Mouse (Mus musculus) heart, embryonic 11.5 days (tissue): Measurements from ENCODE around the gene Fntb. TPM values are rescaled to one million over a fixed set of nuclear protein-coding genes. Genes with fewer than 3 reads are reported as not detected.

Experiments used
- ATAC-seq: fragments of 200-750 bp; cut with Nextera tagmentation; replicated peaks from 2 replicates; pipeline ENCODE4 v1.8.0; 2017; ENCODE audit warnings: moderate library complexity; ENCODE audit not compliant: insufficient number of reproducible peaks, low FRiP score, low TSS enrichment
- H3K27ac ChIP-seq: fragments of 300-500 bp; sonication (generic); 2 replicates; pipeline ENCODE4 v1.5.1; 2014; ENCODE audit warnings: mild to moderate bottlenecking, low read depth, low read length
- H3K27me3 ChIP-seq: fragments of 300-500 bp; sonication (generic); 2 replicates; pipeline ENCODE4 v1.6.1; 2014; ENCODE audit warnings: mild to moderate bottlenecking, low read length, mixed read lengths; ENCODE audit not compliant: control insufficient read depth, insufficient read depth
- H3K36me3 ChIP-seq: fragments of 300-500 bp; sonication (generic); 2 replicates; pipeline ENCODE4 v1.6.1; 2014; ENCODE audit warnings: mild to moderate bottlenecking, low read length, moderate library complexity, mixed read lengths; ENCODE audit not compliant: control insufficient read depth, insufficient read depth
- H3K4me1 ChIP-seq: fragments of 300-500 bp; sonication (generic); 2 replicates; pipeline ENCODE4 v1.6.1; 2014; ENCODE audit warnings: low read length; ENCODE audit not compliant: control insufficient read depth, insufficient read depth
- H3K4me2 ChIP-seq: fragments of 300-500 bp; sonication (generic); 2 replicates; pipeline ENCODE4 v1.6.1; 2014; ENCODE audit warnings: mild to moderate bottlenecking, moderate library complexity
- H3K4me3 ChIP-seq: fragments of 300-500 bp; sonication (generic); 2 replicates; pipeline ENCODE4 v1.5.1; 2014; ENCODE audit warnings: low read depth, low read length
- H3K9ac ChIP-seq: fragments of 300-500 bp; sonication (generic); 2 replicates; pipeline ENCODE4 v1.6.1; 2014; ENCODE audit warnings: mild to moderate bottlenecking, low read depth, low read length, moderate library complexity
- H3K9me3 ChIP-seq: fragments of 300-500 bp; sonication (generic); replicated peaks from 2 replicates; pipeline ENCODE4 v1.6.1; 2016; ENCODE audit warnings: low read length; ENCODE audit not compliant: control insufficient read depth
- WGBS: fragments of 180-500 bp; shearing (Covaris S2); extraction: QIAGEN DNeasy Blood & Tissue Kit; methylation state at CpG from one replicate; pipeline ENCODE4 v1.1.7; 2014; ENCODE audit not compliant: insufficient replicate concordance; 5-methylcytosine and 5-hydroxymethylcytosine counted together
- polyA plus RNA-seq: library from polyadenylated mRNA; unstranded; fragments of >200 nt; fragmentation: Nextera tagmentation; extraction: Ambion mirVana; gene quantifications from 2 replicates; pipeline ENCODE4 v1.2.1, GENCODE M21; 2014

Gene Fntb
- polyA plus RNA-seq, 1 experiment from 2014 or later: 30.7 TPM

- H3K4me2 ChIP-seq: no peak overlapping the region
- no peak overlapping the region for H3K9ac ChIP-seq
- H3K36me3 ChIP-seq: peaks cover 2% of the 10 kb centered on the region; the same call in 1 of the 2 replicates
- H3K27me3 ChIP-seq: no peaks in the 10 kb centered on the region
- H3K27ac ChIP-seq: no peak overlapping the region
- no peak for ATAC-seq
- WGBS: 64% methylated on average over 14 of the region's 14 CpGs
- H3K4me3 ChIP-seq: no peak overlapping the region
- no peaks in the 10 kb centered on the region for H3K9me3 ChIP-seq
- H3K4me1 ChIP-seq: peaks cover 5% of the 10 kb centered on the region
Measured at GRCm38 (mm10) chr12:76931739-76932687, 166.6 kb downstream of the Fntb start.

GRCm38 (mm10) chr12:76932688-76933060, 167.3 kb downstream of the Fntb start:
- 74% methylated on average over 6 of the region's 6 CpGs for WGBS
- H3K9me3 ChIP-seq: no peaks in the 10 kb centered on the region
- H3K9ac ChIP-seq: no peak overlapping the region
- no peak for ATAC-seq
- no peak overlapping the region for H3K4me2 ChIP-seq
- H3K36me3 ChIP-seq: peaks cover 2% of the 10 kb centered on the region; the same call in 1 of the 2 replicates
- H3K27ac ChIP-seq: no peak overlapping the region
- no peak overlapping the region for H3K4me3 ChIP-seq
- H3K4me1 ChIP-seq: peaks cover 5% of the 10 kb centered on the region
- H3K27me3 ChIP-seq: no peaks in the 10 kb centered on the region

- Histone ChIP-seq H3K36me3 (peaks cover 15% of the 10 kb centered on the region), H3K27ac (no peak overlapping the region), H3K9ac (no peak overlapping the region), H3K27me3 (no peaks in the 10 kb centered on the region), H3K4me2 (no peak overlapping the region), H3K4me1 (peaks cover 5% of the 10 kb centered on the region), H3K9me3 (no peaks in the 10 kb centered on the region), H3K4me3 (no peak overlapping the region)
- WGBS: 83% methylated on average over 3 of the region's 3 CpGs
- no peak for ATAC-seq
Measured at GRCm38 (mm10) chr12:76934438-76934837, 169.0 kb downstream of the Fntb start.

GRCm38 (mm10) chr12:76936211-76936610, 170.8 kb downstream of the Fntb start:
- 92% methylated on average over 10 of the region's 10 CpGs for WGBS
- H3K9ac ChIP-seq: no peak overlapping the region
- H3K4me2 ChIP-seq: no peak overlapping the region
- no peak overlapping the region for H3K4me3 ChIP-seq
- H3K27ac ChIP-seq: no peak overlapping the region
- H3K4me1 ChIP-seq: no peaks in the 10 kb centered on the region; the same call in none of the 2 replicates
- H3K36me3 ChIP-seq: peaks cover 18% of the 10 kb centered on the region
- H3K9me3 ChIP-seq: no peaks in the 10 kb centered on the region
- ATAC-seq: no peak
- no peaks in the 10 kb centered on the region for H3K27me3 ChIP-seq

GRCm38 (mm10) chr12:76938013-76938412, 172.6 kb downstream of the Fntb start:
- H3K4me2 ChIP-seq: no peak overlapping the region
- no peak for ATAC-seq
- H3K27ac ChIP-seq: no peak overlapping the region
- H3K9ac ChIP-seq: no peak overlapping the region
- no peaks in the 10 kb centered on the region for H3K27me3 ChIP-seq
- peaks cover 10% of the 10 kb centered on the region for H3K4me1 ChIP-seq
- no peak overlapping the region for H3K4me3 ChIP-seq
- WGBS: 86% methylated on average over 6 of the region's 6 CpGs
- H3K36me3 ChIP-seq: peaks cover 25% of the 10 kb centered on the region
- H3K9me3 ChIP-seq: no peaks in the 10 kb centered on the region

- no peaks in the 10 kb centered on the region for H3K9me3 ChIP-seq
- 28% methylated on average over 2 of the region's 2 CpGs for WGBS
- H3K27me3 ChIP-seq: no peaks in the 10 kb centered on the region
- H3K36me3 ChIP-seq: peaks cover 23% of the 10 kb centered on the region
- no peak overlapping the region for H3K4me3 ChIP-seq
- ATAC-seq: no peak
- H3K4me1 ChIP-seq: peaks cover 10% of the 10 kb centered on the region
- no peak overlapping the region for H3K9ac ChIP-seq
- no peak overlapping the region for H3K27ac ChIP-seq
- no peak overlapping the region for H3K4me2 ChIP-seq
Measured at GRCm38 (mm10) chr12:76941524-76941923, 176.1 kb downstream of the Fntb start.

GRCm38 (mm10) chr12:76942476-76942875, 177.1 kb downstream of the Fntb start:
- no peak overlapping the region for H3K27ac ChIP-seq
- H3K36me3 ChIP-seq: peaks cover 23% of the 10 kb centered on the region
- H3K9ac ChIP-seq: no peak overlapping the region
- no peak for ATAC-seq
- H3K4me3 ChIP-seq: no peak overlapping the region
- peaks cover 10% of the 10 kb centered on the region for H3K4me1 ChIP-seq
- WGBS: 82% methylated on average over 2 of the region's 2 CpGs
- H3K4me2 ChIP-seq: no peak overlapping the region
- no peaks in the 10 kb centered on the region for H3K27me3 ChIP-seq
- H3K9me3 ChIP-seq: no peaks in the 10 kb centered on the region

- Histone ChIP-seq H3K9me3 (no peaks in the 10 kb centered on the region), H3K36me3 (peaks cover 22% of the 10 kb centered on the region), H3K27ac (no peak overlapping the region), H3K4me2 (no peak overlapping the region), H3K9ac (no peak overlapping the region), H3K4me1 (peaks cover 10% of the 10 kb centered on the region), H3K27me3 (no peaks in the 10 kb centered on the region), H3K4me3 (no peak overlapping the region)
- 84% methylated on average over 3 of the region's 3 CpGs for WGBS
- no peak for ATAC-seq
Measured at GRCm38 (mm10) chr12:76943046-76943445, 177.7 kb downstream of the Fntb start.

- no peak overlapping the region for H3K9ac ChIP-seq
- no peak for ATAC-seq
- no peaks in the 10 kb centered on the region for H3K9me3 ChIP-seq
- no peak overlapping the region for H3K27ac ChIP-seq
- no peak overlapping the region for H3K4me3 ChIP-seq
- H3K4me1 ChIP-seq: peaks cover 10% of the 10 kb centered on the region
- no peak overlapping the region for H3K4me2 ChIP-seq
- H3K36me3 ChIP-seq: peaks cover 19% of the 10 kb centered on the region
- 91% methylated on average over 6 of the region's 6 CpGs for WGBS
- H3K27me3 ChIP-seq: no peaks in the 10 kb centered on the region
Measured at GRCm38 (mm10) chr12:76943466-76943865, 178.1 kb downstream of the Fntb start.
